Mouse (Mus musculus) forebrain, postnatal 0 days (tissue): ENCODE measurements around the gene Ctbp2. TPM values are rescaled to one million over a fixed set of nuclear protein-coding genes. Genes with fewer than 3 reads are reported as not detected.

Source experiments
- ATAC-seq: fragments of 200-750 bp; cut with Nextera tagmentation; 2 replicates; pipeline ENCODE4 v1.8.0; 2017; ENCODE audit warnings: mild to moderate bottlenecking, moderate library complexity
- DNase-seq: peaks from one replicate; pipeline ENCODE4 v3.0.0-alpha.2; 2015
- H3K27ac ChIP-seq: fragments of 300-500 bp; sonication (generic); 2 replicates; pipeline ENCODE4 v1.5.1; 2014; ENCODE audit warnings: low read depth, mild to moderate bottlenecking, antibody characterized with exemption, low read length, moderate library complexity, mixed read lengths
- H3K27me3 ChIP-seq: fragments of 300-500 bp; sonication (generic); 2 replicates; pipeline ENCODE4 v1.6.1; 2014; ENCODE audit warnings: mild to moderate bottlenecking, low read length, mixed read lengths; ENCODE audit not compliant: insufficient read depth
- H3K36me3 ChIP-seq: fragments of 300-500 bp; sonication (generic); 2 replicates; pipeline ENCODE4 v1.6.1; 2014; ENCODE audit warnings: mild to moderate bottlenecking, moderate library complexity; ENCODE audit not compliant: insufficient read depth
- H3K4me1 ChIP-seq: fragments of 300-500 bp; sonication (generic); 2 replicates; pipeline ENCODE4 v1.6.1; 2014; ENCODE audit warnings: antibody characterized with exemption; ENCODE audit not compliant: insufficient read depth
- H3K4me2 ChIP-seq: fragments of 300-500 bp; sonication (generic); 2 replicates; pipeline ENCODE4 v1.6.1; 2014; ENCODE audit warnings: low read depth, mild to moderate bottlenecking, moderate library complexity
- H3K4me3 ChIP-seq: fragments of 300-500 bp; sonication (generic); 2 replicates; pipeline ENCODE4 v1.5.1; 2014; ENCODE audit warnings: low read depth, low read length, mixed read lengths
- H3K9ac ChIP-seq: fragments of 300-500 bp; sonication (generic); 2 replicates; pipeline ENCODE4 v1.6.1; 2014; ENCODE audit warnings: mild to moderate bottlenecking
- H3K9me3 ChIP-seq: fragments of 300-500 bp; sonication (generic); 2 replicates; pipeline ENCODE4 v1.6.1; 2016; ENCODE audit warnings: low read length
- CTCF ChIP-seq: sonication (generic); IDR thresholded peaks from 2 replicates; pipeline ENCODE4 v1.5.1; 2016; ENCODE audit warnings: antibody characterized with exemption, control low read depth, low read depth
- WGBS: fragments of 180-500 bp; shearing (Covaris S2); extraction: QIAGEN DNeasy Blood & Tissue Kit; methylation state at CpG from one replicate; pipeline ENCODE4 v1.1.7; 2014; 5-methylcytosine and 5-hydroxymethylcytosine counted together
- polyA plus RNA-seq: library from polyadenylated mRNA; unstranded; fragments of >200 nt; fragmentation: Nextera tagmentation; extraction: Ambion mirVana; gene quantifications from 2 replicates; pipeline ENCODE4 v1.2.1, GENCODE M21; 2015
- total RNA-seq: library from RNA; depleted of rRNA; stranded (reverse); fragments of >200 nt; gene quantifications from 2 replicates; pipeline ENCODE4 v1.2.3, GENCODE M21; 2014

The Ctbp2 gene
- total and polyA plus RNA-seq, 2 experiments from 2014 or later: 35.2 to 80.3 TPM

- Histone ChIP-seq H3K36me3 (no peaks in the 10 kb centered on the region), H3K4me1 (peaks cover 4% of the 10 kb centered on the region; the same call in 1 of the 2 replicates), H3K9ac (peak overlapping the region; percentile 80), H3K4me3 (peak overlapping the region; percentile 79), H3K4me2 (peak overlapping the region; percentile 99), H3K9me3 (no peaks in the 10 kb centered on the region), H3K27me3 (no peaks in the 10 kb centered on the region; the same call in 1 of the 2 replicates), H3K27ac (peak overlapping the region; percentile 89; the same call in 1 of the 2 replicates)
- DNase-seq: no peak
- TF ChIP-seq CTCF: no peak
- ATAC-seq: no peak
- 21% methylated on average over 34 of the region's 34 CpGs for WGBS
These were observed 739 bp upstream of the Ctbp2 start for GRCm38 (mm10) chr7:133124701-133125485.

- H3K27ac ChIP-seq: peak within 1 kb of the TSS; percentile 89
- no peaks in the 10 kb centered on the region; the same call in 1 of the 2 replicates for H3K27me3 ChIP-seq
- H3K36me3 ChIP-seq: no peaks in the 10 kb centered on the region
- peaks cover 4% of the 10 kb centered on the region; the same call in 1 of the 2 replicates for H3K4me1 ChIP-seq
- 6% methylated on average over 36 of the region's 53 CpGs for WGBS
- DNase-seq: peak; percentile 72
- H3K4me2 ChIP-seq: peak within 1 kb of the TSS; percentile 99
- H3K9ac ChIP-seq: peak within 1 kb of the TSS; percentile 80
- no peaks in the 10 kb centered on the region for H3K9me3 ChIP-seq
- peak within 1 kb of the TSS; percentile 79 for H3K4me3 ChIP-seq
- ATAC-seq: peak; percentile 59
- TF ChIP-seq CTCF: no peak
These were observed 733 bp downstream of the Ctbp2 start, which contains the start of gene Fgfr2 for GRCm38 (mm10) chr7:133123244-133123998. Gene Fgfr2, minus strand, starts transcription at chr7:133123350.

GRCm38 (mm10) chr7:133122379-133123243 lies 1.5 kb downstream of the Ctbp2 start:
- H3K9me3 ChIP-seq: no peaks in the 10 kb centered on the region
- H3K4me2 ChIP-seq: peak overlapping the region; percentile 99
- peak overlapping the region; percentile 80 for H3K9ac ChIP-seq
- no peaks in the 10 kb centered on the region for H3K36me3 ChIP-seq
- DNase-seq (peak; percentile 43), ATAC-seq (peak; percentile 2; the same call in 1 of the 2 replicates)
- peaks cover 4% of the 10 kb centered on the region; the same call in 1 of the 2 replicates for H3K4me1 ChIP-seq
- peak overlapping the region; percentile 89 for H3K27ac ChIP-seq
- TF ChIP-seq CTCF: no peak
- under 1% methylated on average over 77 of the region's 102 CpGs for WGBS
- peak overlapping the region; percentile 79 for H3K4me3 ChIP-seq
- no peaks in the 10 kb centered on the region; the same call in 1 of the 2 replicates for H3K27me3 ChIP-seq

- H3K27ac ChIP-seq: peak overlapping the region; percentile 89
- H3K9me3 ChIP-seq: no peaks in the 10 kb centered on the region
- no peaks in the 10 kb centered on the region; the same call in 1 of the 2 replicates for H3K27me3 ChIP-seq
- TF ChIP-seq CTCF: no peak
- H3K4me1 ChIP-seq: peaks cover 4% of the 10 kb centered on the region; the same call in 1 of the 2 replicates
- WGBS: 3% methylated on average over 71 of the region's 94 CpGs
- ATAC-seq: peak; percentile 15; the same call in 1 of the 2 replicates
- no peaks in the 10 kb centered on the region for H3K36me3 ChIP-seq
- peak; percentile 52 for DNase-seq
- peak overlapping the region; percentile 99 for H3K4me2 ChIP-seq
- H3K9ac ChIP-seq: peak overlapping the region; percentile 80
- H3K4me3 ChIP-seq: peak overlapping the region; percentile 79
These were observed 2.3 kb downstream of the Ctbp2 start for GRCm38 (mm10) chr7:133121661-133122378.

GRCm38 (mm10) chr7:133121080-133121607 lies 3.0 kb downstream of the Ctbp2 start:
- DNase-seq: no peak
- H3K27ac ChIP-seq: peak overlapping the region; percentile 89
- WGBS: 3% methylated on average over 14 of the region's 14 CpGs

More at GRCm38 (mm10) chr7:133121080-133121607, 3.0 kb downstream of the Ctbp2 start:
- Histone ChIP-seq H3K9ac (peak overlapping the region; percentile 80), H3K36me3 (no peaks in the 10 kb centered on the region), H3K27me3 (no peaks in the 10 kb centered on the region; the same call in 1 of the 2 replicates), H3K4me2 (peak overlapping the region; percentile 99), H3K9me3 (no peaks in the 10 kb centered on the region), H3K4me3 (peak overlapping the region; percentile 79), H3K4me1 (peaks cover 4% of the 10 kb centered on the region)
- no peak for TF ChIP-seq CTCF
- ATAC-seq: no peak
